Mouse (Mus musculus) thymus, postnatal 4 days (tissue): Measurements from ENCODE around the gene Man2b2.

ENCODE experiments used
- DNase-seq: peaks from one replicate; pipeline ENCODE4 v3.0.0; 2021

The Man2b2 gene

GRCm38 (mm10) chr5:36757033-36757432, 73.4 kb downstream of the Man2b2 start:
- DNase-seq = no peak
